Mouse (Mus musculus): ENCODE measurements around the gene Orm2. TPM values are rescaled to one million over a fixed set of nuclear protein-coding genes. Genes with fewer than 3 reads are reported as not detected.

The Orm2 gene
- polyA plus RNA-seq, 1 experiment from 2014 or later = not detected

DNA sequence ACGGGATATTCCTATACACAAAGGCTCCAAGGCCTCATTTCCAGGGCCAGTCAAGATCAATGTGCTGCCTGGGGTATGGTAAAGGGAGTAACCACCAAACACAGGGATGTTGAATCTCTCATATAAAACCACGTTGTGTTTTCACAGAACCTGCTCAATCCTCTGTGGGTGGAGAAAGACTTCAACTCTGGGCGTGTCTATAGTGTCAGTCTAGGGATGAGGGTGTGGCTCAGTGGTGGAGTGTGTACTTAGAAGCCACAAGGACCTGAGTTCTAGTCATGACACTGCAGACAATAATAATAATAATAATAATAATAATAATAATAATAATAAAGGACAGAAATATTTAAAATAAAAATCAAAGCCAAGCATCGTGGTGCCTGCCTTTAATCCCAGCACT lies 22.0 kb downstream of the Orm2 start:
- 90% methylated on average over 4 of the region's 4 CpGs for WGBS
- Histone ChIP-seq H3K9me3 (ENCODE audit: control insufficient read depth, low read depth, low read length) (no peaks in the 10 kb centered on the region), H3K4me2 (replicated peaks; ENCODE audit: low read depth, low read length) (no peak overlapping the region), H3K4me3 (ENCODE audit: low read depth, low read length) (no peak overlapping the region), H3K27ac (ENCODE audit: low read length) (no peak overlapping the region), H3K4me1 (ENCODE audit: control insufficient read depth, insufficient read depth, low read length) (no peaks in the 10 kb centered on the region), H3K36me3 (ENCODE audit: control insufficient read depth, insufficient read depth, low read length) (peaks cover 45% of the 10 kb centered on the region), H3K27me3 (ENCODE audit: control insufficient read depth, insufficient read depth, low read length) (no peaks in the 10 kb centered on the region), H3K9ac (replicated peaks; ENCODE audit: low read depth, low read length) (no peak overlapping the region)
- no peak for ATAC-seq (ENCODE audit: insufficient number of reproducible peaks, insufficient read depth, low FRiP score, low read depth)

DNA sequence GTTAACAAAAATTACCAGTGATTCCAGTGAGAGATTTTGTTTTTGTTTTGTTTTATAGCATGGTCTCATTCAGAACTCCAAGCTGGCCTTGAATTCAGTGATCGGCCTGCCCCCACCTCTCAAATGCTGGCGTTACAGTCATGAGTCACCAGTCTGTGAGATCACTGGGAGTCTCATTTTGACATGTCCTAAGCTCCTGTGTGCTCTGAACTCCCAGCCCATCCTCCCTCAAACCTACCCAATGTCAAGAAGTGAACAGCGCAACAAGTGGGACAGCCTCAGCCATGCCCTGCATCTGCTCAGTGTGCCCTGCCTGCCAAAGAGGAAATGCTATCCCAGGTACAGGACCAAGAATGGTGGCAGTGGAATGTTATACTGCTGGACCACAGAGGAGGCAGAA lies 23.0 kb downstream of the Orm2 start:
- no peak for ATAC-seq (ENCODE audit: insufficient number of reproducible peaks, insufficient read depth, low FRiP score, low read depth)
- Histone ChIP-seq H3K9ac (replicated peaks; ENCODE audit: low read depth, low read length) (no peak overlapping the region), H3K4me1 (ENCODE audit: control insufficient read depth, insufficient read depth, low read length) (no peaks in the 10 kb centered on the region), H3K27me3 (ENCODE audit: control insufficient read depth, insufficient read depth, low read length) (no peaks in the 10 kb centered on the region), H3K27ac (ENCODE audit: low read length) (no peak overlapping the region), H3K4me2 (replicated peaks; ENCODE audit: low read depth, low read length) (no peak overlapping the region), H3K4me3 (ENCODE audit: low read depth, low read length) (no peak overlapping the region), H3K9me3 (ENCODE audit: control insufficient read depth, low read depth, low read length) (no peaks in the 10 kb centered on the region), H3K36me3 (ENCODE audit: control insufficient read depth, insufficient read depth, low read length) (peaks cover 37% of the 10 kb centered on the region)
- 88% methylated on average over 3 of the region's 3 CpGs for WGBS

- no peak overlapping the region for H3K4me2 ChIP-seq (replicated peaks; ENCODE audit: low read depth, low read length)
- 67% methylated on average over 11 of the region's 11 CpGs for WGBS
- no peaks in the 10 kb centered on the region for H3K4me1 ChIP-seq (ENCODE audit: control insufficient read depth, insufficient read depth, low read length)
- no peak overlapping the region for H3K9ac ChIP-seq (replicated peaks; ENCODE audit: low read depth, low read length)
- no peak overlapping the region for H3K27ac ChIP-seq (ENCODE audit: low read length)
- ATAC-seq (ENCODE audit: insufficient number of reproducible peaks, insufficient read depth, low FRiP score, low read depth) = no peak
- no peaks in the 10 kb centered on the region for H3K9me3 ChIP-seq (ENCODE audit: control insufficient read depth, low read depth, low read length)
- no peak overlapping the region for H3K4me3 ChIP-seq (ENCODE audit: low read depth, low read length)
- no peaks in the 10 kb centered on the region for H3K27me3 ChIP-seq (ENCODE audit: control insufficient read depth, insufficient read depth, low read length)
- peaks cover 35% of the 10 kb centered on the region for H3K36me3 ChIP-seq (ENCODE audit: control insufficient read depth, insufficient read depth, low read length)
Measured at GRCm38 (mm10) chr4:63385784-63386183, 23.5 kb downstream of the Orm2 start.

DNA sequence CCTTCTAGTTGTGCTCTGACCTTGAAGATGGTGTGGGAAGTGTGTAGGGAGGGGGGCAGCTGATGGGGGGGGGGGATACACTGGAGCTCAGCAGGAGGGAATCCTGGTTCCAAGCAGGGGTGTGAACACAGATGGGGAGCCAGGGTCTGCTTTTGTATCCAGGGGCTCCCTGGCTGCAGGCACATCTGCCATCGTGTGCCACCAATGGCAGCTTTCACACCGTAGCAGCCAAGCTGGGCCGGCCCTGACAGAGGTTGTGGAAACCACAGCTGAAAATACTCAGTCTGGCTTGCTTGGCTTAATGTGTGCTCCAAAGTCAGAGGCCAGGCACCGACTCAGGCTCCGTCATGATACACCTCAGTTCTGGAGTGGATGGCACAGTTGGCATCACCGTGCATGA lies 25.8 kb downstream of the Orm2 start:
- Histone ChIP-seq H3K27ac (ENCODE audit: low read length) (no peak overlapping the region), H3K9me3 (ENCODE audit: control insufficient read depth, low read depth, low read length) (no peaks in the 10 kb centered on the region), H3K36me3 (ENCODE audit: control insufficient read depth, insufficient read depth, low read length) (peaks cover 21% of the 10 kb centered on the region; the same call in 1 of the 2 replicates), H3K4me3 (ENCODE audit: low read depth, low read length) (no peak overlapping the region), H3K27me3 (ENCODE audit: control insufficient read depth, insufficient read depth, low read length) (no peaks in the 10 kb centered on the region), H3K9ac (replicated peaks; ENCODE audit: low read depth, low read length) (no peak overlapping the region), H3K4me1 (ENCODE audit: control insufficient read depth, insufficient read depth, low read length) (no peaks in the 10 kb centered on the region), H3K4me2 (replicated peaks; ENCODE audit: low read depth, low read length) (no peak overlapping the region)
- ATAC-seq (ENCODE audit: insufficient number of reproducible peaks, insufficient read depth, low FRiP score, low read depth) = no peak
- 79% methylated on average over 6 of the region's 6 CpGs for WGBS

DNA sequence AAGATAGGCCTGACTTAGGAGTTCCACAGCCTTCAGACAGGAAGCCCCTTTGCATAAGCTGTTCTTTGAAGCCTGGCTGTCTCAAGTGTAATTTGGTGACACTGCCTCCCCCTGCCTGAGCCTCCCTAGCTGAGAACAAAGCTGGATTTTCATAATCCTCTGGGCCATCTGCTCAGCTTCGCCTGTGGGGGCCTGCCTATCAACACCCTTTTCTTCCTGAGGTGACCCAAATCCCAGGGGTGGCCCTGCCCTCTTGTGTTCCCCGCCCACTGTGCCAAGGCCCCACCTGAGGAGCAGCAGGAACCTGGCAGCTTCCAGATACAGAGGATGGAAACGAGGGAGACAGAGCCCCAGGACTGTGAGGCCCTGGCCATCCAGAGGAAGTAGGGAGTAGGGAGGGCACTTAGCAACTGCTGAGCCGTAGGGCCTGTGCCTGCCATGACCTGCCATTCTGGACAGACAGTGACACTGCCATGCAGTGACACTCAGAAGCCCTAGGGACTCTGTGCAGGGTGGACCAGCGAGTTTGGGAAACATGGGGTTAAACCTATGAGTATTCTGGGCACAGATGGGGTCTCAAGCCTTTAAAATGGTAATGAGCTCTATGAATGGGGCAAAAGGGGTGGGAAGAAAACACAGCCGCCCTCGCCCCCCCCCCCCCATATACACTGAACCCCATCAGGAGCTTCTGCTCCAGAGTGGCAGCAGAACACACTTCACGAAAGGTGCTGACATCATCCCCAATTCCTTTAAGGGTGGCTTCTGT lies 27.1 kb downstream of the Orm2 start:
- ATAC-seq (ENCODE audit: insufficient number of reproducible peaks, insufficient read depth, low FRiP score, low read depth) = no peak
- peaks cover 23% of the 10 kb centered on the region; the same call in 1 of the 2 replicates for H3K36me3 ChIP-seq (ENCODE audit: control insufficient read depth, insufficient read depth, low read length)
- no peak overlapping the region for H3K4me3 ChIP-seq (ENCODE audit: low read depth, low read length)
- no peak overlapping the region for H3K4me2 ChIP-seq (replicated peaks; ENCODE audit: low read depth, low read length)
- no peaks in the 10 kb centered on the region for H3K4me1 ChIP-seq (ENCODE audit: control insufficient read depth, insufficient read depth, low read length)
- no peak overlapping the region for H3K9ac ChIP-seq (replicated peaks; ENCODE audit: low read depth, low read length)
- no peak overlapping the region for H3K27ac ChIP-seq (ENCODE audit: low read length)
- no peaks in the 10 kb centered on the region for H3K27me3 ChIP-seq (ENCODE audit: control insufficient read depth, insufficient read depth, low read length)
- 47% methylated on average over 8 of the region's 8 CpGs for WGBS
- no peaks in the 10 kb centered on the region for H3K9me3 ChIP-seq (ENCODE audit: control insufficient read depth, low read depth, low read length)

- H3K4me2 ChIP-seq (replicated peaks; ENCODE audit: low read depth, low read length) = no peak overlapping the region
- H3K36me3 ChIP-seq (ENCODE audit: control insufficient read depth, insufficient read depth, low read length) = peaks cover 28% of the 10 kb centered on the region; the same call in 1 of the 2 replicates
- H3K27ac ChIP-seq (ENCODE audit: low read length) = no peak overlapping the region
- no peak overlapping the region for H3K4me3 ChIP-seq (ENCODE audit: low read depth, low read length)
- H3K4me1 ChIP-seq (ENCODE audit: control insufficient read depth, insufficient read depth, low read length) = no peaks in the 10 kb centered on the region
- no peak for ATAC-seq (ENCODE audit: insufficient number of reproducible peaks, insufficient read depth, low FRiP score, low read depth)
- 69% methylated on average over 11 of the region's 11 CpGs for WGBS
- no peaks in the 10 kb centered on the region for H3K27me3 ChIP-seq (ENCODE audit: control insufficient read depth, insufficient read depth, low read length)
- H3K9ac ChIP-seq (replicated peaks; ENCODE audit: low read depth, low read length) = no peak overlapping the region
- no peaks in the 10 kb centered on the region for H3K9me3 ChIP-seq (ENCODE audit: control insufficient read depth, low read depth, low read length)
Measured at GRCm38 (mm10) chr4:63389887-63390528, 27.8 kb downstream of the Orm2 start.

DNA sequence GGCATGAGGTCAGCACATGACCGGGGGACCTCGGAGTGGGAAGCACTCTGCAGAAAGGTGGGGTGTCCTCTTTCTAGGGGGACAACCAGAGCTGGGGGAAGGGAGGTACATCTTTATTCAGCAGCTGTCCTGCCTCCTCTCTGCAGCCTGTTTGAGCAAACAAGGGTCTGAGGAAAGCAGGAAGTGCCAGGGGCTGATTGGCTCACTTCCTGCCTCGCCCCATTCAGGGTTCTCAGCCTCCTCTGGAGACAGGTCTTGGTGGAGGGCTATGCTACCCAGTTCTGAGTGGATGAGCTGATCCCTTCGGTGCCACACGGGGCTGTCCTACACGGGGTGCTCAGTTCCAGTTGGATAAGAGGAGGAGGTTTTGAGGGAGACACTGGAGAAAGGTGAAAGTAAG lies 29.1 kb downstream of the Orm2 start:
- H3K9ac ChIP-seq (replicated peaks; ENCODE audit: low read depth, low read length) = no peak overlapping the region
- no peak overlapping the region for H3K4me3 ChIP-seq (ENCODE audit: low read depth, low read length)
- no peak overlapping the region for H3K4me2 ChIP-seq (replicated peaks; ENCODE audit: low read depth, low read length)
- peaks cover 27% of the 10 kb centered on the region; the same call in 1 of the 2 replicates for H3K36me3 ChIP-seq (ENCODE audit: control insufficient read depth, insufficient read depth, low read length)
- WGBS = 76% methylated on average over 6 of the region's 6 CpGs
- H3K27ac ChIP-seq (ENCODE audit: low read length) = no peak overlapping the region
- no peaks in the 10 kb centered on the region for H3K4me1 ChIP-seq (ENCODE audit: control insufficient read depth, insufficient read depth, low read length)
- no peaks in the 10 kb centered on the region for H3K9me3 ChIP-seq (ENCODE audit: control insufficient read depth, low read depth, low read length)
- H3K27me3 ChIP-seq (ENCODE audit: control insufficient read depth, insufficient read depth, low read length) = no peaks in the 10 kb centered on the region
- 0 out of 2 replicates have a peak, but pooled peaks have one; percentile 36 for ATAC-seq (ENCODE audit: insufficient number of reproducible peaks, insufficient read depth, low FRiP score, low read depth)

GRCm38 (mm10) chr4:63397981-63398537 lies 35.8 kb downstream of the Orm2 start:
- WGBS = 81% methylated on average over 10 of the region's 10 CpGs
- no peak overlapping the region for H3K27ac ChIP-seq (ENCODE audit: low read length)
- no peaks in the 10 kb centered on the region for H3K27me3 ChIP-seq (ENCODE audit: control insufficient read depth, insufficient read depth, low read length)
- H3K36me3 ChIP-seq (ENCODE audit: control insufficient read depth, insufficient read depth, low read length) = peaks cover 17% of the 10 kb centered on the region; the same call in 1 of the 2 replicates
- peaks cover 23% of the 10 kb centered on the region for H3K4me1 ChIP-seq (ENCODE audit: control insufficient read depth, insufficient read depth, low read length)
- H3K9me3 ChIP-seq (ENCODE audit: control insufficient read depth, low read depth, low read length) = no peaks in the 10 kb centered on the region
- no peak for ATAC-seq (ENCODE audit: insufficient number of reproducible peaks, insufficient read depth, low FRiP score, low read depth)
- H3K4me2 ChIP-seq (replicated peaks; ENCODE audit: low read depth, low read length) = no peak overlapping the region
- no peak overlapping the region for H3K4me3 ChIP-seq (ENCODE audit: low read depth, low read length)
- H3K9ac ChIP-seq (replicated peaks; ENCODE audit: low read depth, low read length) = no peak overlapping the region

Data from stomach, embryonic 14.5 days (tissue).